ENCODE assay signal across 18 mouse cellular contexts in the genomic region with DNA sequence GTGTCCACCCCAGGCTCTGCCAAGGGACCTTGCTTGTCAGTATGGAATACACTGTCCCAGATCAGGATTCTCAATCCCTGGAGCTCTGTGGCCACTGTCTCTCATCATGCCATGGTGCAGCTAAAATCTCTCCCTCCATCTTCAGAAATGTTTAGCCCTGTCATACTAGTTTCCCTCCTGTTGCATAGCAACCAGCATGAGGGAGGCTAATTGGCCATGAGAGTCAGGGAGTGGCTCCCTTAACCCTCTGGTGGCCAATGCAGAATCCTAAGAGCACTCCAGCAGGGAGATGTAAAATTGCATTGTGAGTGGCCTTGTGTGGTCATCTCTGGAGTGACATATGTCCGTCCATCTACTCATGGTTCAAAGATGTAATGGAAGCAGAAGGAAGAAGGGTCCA.
"Had no signal": no experiment of that assay in that cellular context is flagged by ENCODE, and none has a peak within 500 bp of the region (broad histone marks: within the 10 kb centered on the region; RNA-seq: fewer than 3 reads in every experiment).

No protein-coding gene starts in this region.

- DNase-seq: liver, postnatal 0 days; lung, adult 2 months; lung, postnatal 14 days; lung, postnatal 36 days; midbrain, embryonic 14.5 days; right cerebral cortex, postnatal 14 days; thymus, postnatal 14 days; thymus, postnatal 36 days had no signal

- ATAC-seq: liver, postnatal 0 days; lung, postnatal 0 days; midbrain, embryonic 16.5 days had no signal

- H3K36me3 ChIP-seq: liver, embryonic 15.5 days; lung, embryonic 15.5 days; midbrain, embryonic 12.5 days; neural tube, embryonic 12.5 days; stomach, embryonic 15.5 days had no signal

- H3K4me1 ChIP-seq: liver, embryonic 15.5 days; lung, embryonic 15.5 days; megakaryocyte, embryonic 14.5 days; midbrain, embryonic 12.5 days; neural tube, embryonic 12.5 days had no signal

- H3K27me3 ChIP-seq: liver, embryonic 15.5 days; lung, embryonic 15.5 days; megakaryocyte, embryonic 14.5 days; neural tube, embryonic 12.5 days; stomach, embryonic 15.5 days had no signal

- H3K9me3 ChIP-seq: liver, embryonic 15.5 days; lung, embryonic 15.5 days; midbrain, embryonic 12.5 days; neural tube, embryonic 12.5 days; stomach, embryonic 15.5 days had no signal

- H3K4me3 ChIP-seq: liver, embryonic 15.5 days; lung, embryonic 15.5 days; megakaryocyte, embryonic 14.5 days; midbrain, embryonic 12.5 days; neural tube, embryonic 12.5 days; stomach, embryonic 15.5 days had no signal

- H3K9ac ChIP-seq: liver, embryonic 15.5 days; liver, postnatal 0 days; lung, embryonic 15.5 days; midbrain, embryonic 12.5 days; neural tube, embryonic 12.5 days; stomach, embryonic 15.5 days had no signal

- H3K27ac ChIP-seq: liver, embryonic 15.5 days; lung, embryonic 15.5 days; macrophage; midbrain, embryonic 12.5 days; neural tube, embryonic 12.5 days; stomach, embryonic 15.5 days; stomach, postnatal 0 days had no signal

- H3K4me2 ChIP-seq: liver, embryonic 15.5 days; lung, embryonic 15.5 days; midbrain, embryonic 12.5 days; neural tube, embryonic 12.5 days; stomach, embryonic 15.5 days had no signal
